Mouse (Mus musculus) hindbrain, embryonic 16.5 days (tissue): ENCODE data around the gene Nemp1. TPM values are rescaled to one million over a fixed set of nuclear protein-coding genes. Genes with fewer than 3 reads are reported as not detected.

Experiments used
- ATAC-seq: fragments of 200-750 bp; cut with Nextera tagmentation; 2 replicates; pipeline ENCODE4 v1.8.0; 2017; ENCODE audit warnings: moderate TSS enrichment, moderate library complexity
- H3K27ac ChIP-seq: fragments of 300-500 bp; sonication (generic); 2 replicates; pipeline ENCODE4 v1.5.1; 2014; ENCODE audit warnings: low read depth, mild to moderate bottlenecking, control low read depth, low read length, moderate library complexity
- H3K27me3 ChIP-seq: fragments of 300-500 bp; sonication (generic); replicated peaks from 2 replicates; pipeline ENCODE4 v1.6.1; 2014; ENCODE audit warnings: low read length; ENCODE audit not compliant: control insufficient read depth, insufficient read depth
- H3K36me3 ChIP-seq: fragments of 300-500 bp; sonication (generic); 2 replicates; pipeline ENCODE4 v1.6.1; 2014; ENCODE audit warnings: mild to moderate bottlenecking, low read length, moderate library complexity, mixed read lengths; ENCODE audit not compliant: control insufficient read depth, insufficient read depth
- H3K4me1 ChIP-seq: fragments of 300-500 bp; sonication (generic); 2 replicates; pipeline ENCODE4 v1.6.1; 2014; ENCODE audit warnings: low read depth, low read length; ENCODE audit not compliant: control insufficient read depth, insufficient read depth
- H3K4me2 ChIP-seq: fragments of 300-500 bp; sonication (generic); 2 replicates; pipeline ENCODE4 v1.6.1; 2014; ENCODE audit warnings: mild to moderate bottlenecking, low read length, control low read depth, moderate library complexity
- H3K4me3 ChIP-seq: fragments of 300-500 bp; sonication (generic); 2 replicates; pipeline ENCODE4 v1.5.1; 2014; ENCODE audit warnings: mild to moderate bottlenecking, low read length, control low read depth, moderate library complexity
- H3K9ac ChIP-seq: fragments of 300-500 bp; sonication (generic); 2 replicates; pipeline ENCODE4 v1.6.1; 2014; ENCODE audit warnings: low read depth, mild to moderate bottlenecking, control low read depth, low read length, moderate library complexity
- H3K9me3 ChIP-seq: fragments of 300-500 bp; sonication (generic); 2 replicates; pipeline ENCODE4 v1.6.1; 2014; ENCODE audit warnings: mild to moderate bottlenecking, low read length, moderate library complexity; ENCODE audit not compliant: control insufficient read depth
- WGBS: fragments of 180-500 bp; shearing (Covaris S2); extraction: QIAGEN DNeasy Blood & Tissue Kit; methylation state at CpG from one replicate; pipeline ENCODE4 v1.1.7; 2014; 5-methylcytosine and 5-hydroxymethylcytosine counted together
- polyA plus RNA-seq: library from polyadenylated mRNA; unstranded; fragments of >200 nt; fragmentation: Nextera tagmentation; extraction: Ambion mirVana; gene quantifications from 2 replicates; pipeline ENCODE4 v1.2.1, GENCODE M21; 2015

The Nemp1 gene
- polyA plus RNA-seq, 1 experiment from 2014 or later = 3.9 TPM

DNA sequence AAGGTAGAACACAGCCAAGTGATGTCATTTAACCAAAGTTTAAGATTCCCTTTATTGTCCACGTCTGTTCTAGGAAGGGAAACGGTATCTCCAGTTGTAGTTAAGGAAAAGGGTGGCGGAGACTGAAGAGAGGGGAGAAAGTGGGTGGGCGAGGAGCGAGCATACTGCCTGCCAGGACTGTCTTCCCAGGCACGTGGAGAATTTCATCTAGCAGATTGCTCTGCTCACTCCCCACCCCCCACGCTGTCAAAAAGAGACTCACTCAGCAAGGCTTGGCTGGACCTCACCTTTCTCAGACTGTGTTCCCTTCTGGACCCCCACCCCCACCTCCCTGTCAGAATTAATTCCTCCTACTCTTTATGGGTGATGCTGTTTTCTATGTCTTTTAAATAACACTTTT is 2.5 kb downstream of the Nemp1 start:
- Histone ChIP-seq H3K9me3 (no peaks in the 10 kb centered on the region), H3K4me3 (no peak overlapping the region), H3K4me2 (no peak overlapping the region), H3K36me3 (no peaks in the 10 kb centered on the region), H3K9ac (no peak overlapping the region), H3K27me3 (peaks cover 19% of the 10 kb centered on the region), H3K27ac (no peak overlapping the region), H3K4me1 (peaks cover 15% of the 10 kb centered on the region; the same call in 1 of the 2 replicates)
- WGBS = 18% methylated on average over 7 of the region's 7 CpGs
- ATAC-seq = no peak

- Histone ChIP-seq H3K4me1 (peaks cover 15% of the 10 kb centered on the region; the same call in 1 of the 2 replicates), H3K36me3 (no peaks in the 10 kb centered on the region), H3K9me3 (no peaks in the 10 kb centered on the region), H3K4me2 (no peak overlapping the region), H3K27ac (no peak overlapping the region), H3K27me3 (peaks cover 9% of the 10 kb centered on the region), H3K9ac (no peak overlapping the region), H3K4me3 (no peak overlapping the region)
- 95% methylated on average over 2 of the region's 2 CpGs for WGBS
- no peak for ATAC-seq
These were observed 3.5 kb downstream of the Nemp1 start for GRCm38 (mm10) chr10:127670185-127670584.

DNA sequence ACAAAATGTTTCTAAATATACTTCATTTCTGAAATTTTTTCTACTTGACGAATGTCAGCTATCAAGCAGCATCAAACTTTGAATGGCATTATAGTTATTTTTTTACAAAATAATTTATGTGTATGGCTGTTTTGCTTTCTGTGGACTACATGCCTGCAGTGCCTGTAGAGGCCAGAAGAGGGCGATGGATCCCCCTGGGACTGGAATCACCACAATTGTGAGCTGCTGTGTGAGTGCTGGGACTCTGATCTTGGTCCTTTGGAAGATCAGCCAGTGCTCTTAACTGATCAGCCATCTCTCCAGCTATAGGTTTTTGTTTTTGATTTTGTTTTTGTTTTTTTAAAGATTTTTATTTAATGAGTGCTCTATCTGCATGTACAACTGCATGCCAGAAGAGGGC is 4.6 kb downstream of the Nemp1 start:
- H3K9me3 ChIP-seq = no peaks in the 10 kb centered on the region
- H3K4me2 ChIP-seq = no peak overlapping the region
- H3K4me1 ChIP-seq = peaks cover 13% of the 10 kb centered on the region; the same call in 1 of the 2 replicates
- no peak overlapping the region for H3K9ac ChIP-seq
- H3K4me3 ChIP-seq = no peak overlapping the region
- peaks cover 4% of the 10 kb centered on the region for H3K27me3 ChIP-seq
- no peak for ATAC-seq
- no peak overlapping the region for H3K27ac ChIP-seq
- WGBS = 43% methylated on average over 2 of the region's 2 CpGs
- H3K36me3 ChIP-seq = no peaks in the 10 kb centered on the region

GRCm38 (mm10) chr10:127674046-127674655 is 7.5 kb downstream of the Nemp1 start:
- no peak overlapping the region for H3K4me3 ChIP-seq
- WGBS = 89% methylated on average over 6 of the region's 6 CpGs
- no peak overlapping the region for H3K27ac ChIP-seq
- no peaks in the 10 kb centered on the region for H3K27me3 ChIP-seq
- no peaks in the 10 kb centered on the region for H3K36me3 ChIP-seq
- no peak for ATAC-seq
- no peak overlapping the region for H3K4me2 ChIP-seq
- no peaks in the 10 kb centered on the region for H3K9me3 ChIP-seq
- peaks cover 9% of the 10 kb centered on the region for H3K4me1 ChIP-seq
- H3K9ac ChIP-seq = no peak overlapping the region

DNA sequence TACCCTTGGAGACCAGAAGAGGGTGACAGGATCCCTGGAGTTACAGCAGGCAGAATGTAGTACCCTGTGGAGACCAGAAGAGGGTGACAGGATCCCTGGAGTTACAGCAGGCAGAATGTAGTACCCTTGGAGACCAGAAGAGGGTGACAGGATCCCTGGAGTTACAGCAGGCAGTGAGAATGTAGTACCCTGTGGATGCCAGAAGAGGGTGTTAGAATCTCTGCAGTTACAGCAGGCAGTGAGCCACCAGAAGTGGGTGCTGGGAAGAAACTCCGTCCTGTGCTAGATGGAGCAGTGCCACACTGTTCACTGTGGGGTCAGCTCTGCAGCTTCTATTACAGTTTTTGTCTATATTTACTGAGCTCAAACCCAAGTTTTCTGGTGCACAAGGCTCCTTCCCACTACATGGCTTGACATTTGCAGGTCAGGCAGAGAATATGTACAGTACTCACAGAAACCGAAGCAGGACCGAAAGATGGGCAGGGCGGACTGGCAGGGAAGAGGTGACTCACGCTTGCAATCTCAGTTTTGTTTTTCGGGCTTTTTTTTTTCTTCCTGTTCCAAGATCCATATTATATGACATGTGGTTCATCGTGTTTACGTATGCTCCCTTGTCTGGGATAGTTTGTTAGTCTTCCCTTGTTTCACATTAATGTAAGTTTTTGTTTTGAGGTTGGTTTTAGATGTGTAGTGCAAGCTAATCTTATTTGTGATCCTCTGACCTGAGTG is 8.3 kb downstream of the Nemp1 start:
- Histone ChIP-seq H3K27me3 (no peaks in the 10 kb centered on the region), H3K36me3 (no peaks in the 10 kb centered on the region), H3K4me1 (peaks cover 9% of the 10 kb centered on the region), H3K27ac (no peak overlapping the region), H3K9ac (no peak overlapping the region), H3K4me3 (no peak overlapping the region), H3K4me2 (no peak overlapping the region), H3K9me3 (no peaks in the 10 kb centered on the region)
- ATAC-seq = no peak
- WGBS = 85% methylated on average over 8 of the region's 8 CpGs

DNA sequence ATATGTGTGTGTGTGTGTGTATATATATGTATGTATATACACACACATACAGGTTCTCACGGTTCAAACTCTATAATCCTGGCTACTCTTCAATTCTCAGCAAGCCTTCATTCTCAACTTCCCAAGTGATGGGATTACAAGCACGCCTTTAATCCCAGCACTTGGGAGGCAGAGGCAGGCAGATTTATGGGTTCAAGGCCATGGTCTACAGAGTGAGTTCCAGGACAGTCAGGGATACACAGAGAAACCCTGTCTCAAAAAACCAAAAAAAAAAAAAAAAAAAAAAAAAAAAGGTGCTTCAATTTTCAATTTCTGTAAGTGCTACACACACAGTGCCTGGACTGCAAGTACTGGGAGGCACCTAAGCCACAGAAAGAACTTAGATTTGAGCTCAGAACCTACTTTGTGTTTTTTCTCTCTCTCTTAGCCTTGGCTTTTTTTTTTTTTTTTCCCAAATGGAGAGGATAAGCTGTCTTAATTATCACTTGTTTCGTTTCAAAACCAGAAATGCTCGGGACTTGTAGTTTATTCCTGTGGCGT is 9.2 kb downstream of the Nemp1 start:
- ATAC-seq = no peak
- 56% methylated on average over 5 of the region's 5 CpGs for WGBS
- H3K9ac ChIP-seq = peak overlapping the region; percentile 57

DNA sequence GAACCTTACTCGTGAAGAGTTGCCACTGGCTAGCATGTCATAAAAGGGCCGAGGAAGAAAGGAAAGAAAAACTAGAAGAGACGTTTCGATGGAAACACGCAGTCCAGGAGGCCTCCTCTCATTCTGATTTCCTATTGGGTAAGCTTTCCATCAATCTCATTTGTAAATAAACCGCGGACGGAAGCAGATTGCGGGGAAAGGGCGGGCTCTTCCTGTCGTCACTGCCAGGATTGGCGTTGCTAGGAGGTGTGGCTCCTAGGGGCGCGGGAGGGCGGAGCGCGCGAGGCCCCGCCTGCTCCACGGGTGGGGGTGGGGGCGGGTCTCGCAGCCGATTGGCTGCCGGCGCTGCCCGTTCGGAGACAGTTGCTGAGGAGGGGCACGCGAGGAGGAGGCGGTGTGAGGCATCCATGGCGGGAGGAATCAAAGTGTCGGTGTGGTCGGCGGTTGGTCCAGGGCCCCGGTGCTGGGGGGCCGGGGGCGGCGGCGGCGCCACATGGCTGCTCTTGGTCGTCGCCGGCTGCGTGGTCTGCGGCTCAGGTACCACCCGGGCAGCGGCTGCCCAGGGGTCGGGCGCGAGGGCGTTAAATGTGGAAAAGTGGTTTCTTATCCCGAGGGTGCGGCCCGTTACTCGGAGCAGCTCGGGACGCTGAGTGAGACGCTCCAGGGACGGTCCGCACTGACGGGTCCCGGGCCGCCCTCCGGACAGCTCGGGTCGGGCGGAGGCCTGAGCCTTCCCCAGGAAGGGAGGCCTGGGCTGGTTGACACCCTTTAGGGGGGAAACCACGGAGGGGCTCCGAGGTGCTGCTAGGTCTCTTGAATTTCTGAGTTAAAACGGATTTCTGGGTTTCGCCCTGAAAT is 10.2 kb downstream of the Nemp1 start:
- no peaks in the 10 kb centered on the region for H3K36me3 ChIP-seq
- peak; percentile 98 for ATAC-seq
- peak overlapping the region; percentile 68 for H3K27ac ChIP-seq
- H3K4me2 ChIP-seq = peak overlapping the region; percentile 100
- peaks cover 9% of the 10 kb centered on the region for H3K4me1 ChIP-seq
- peak overlapping the region; percentile 61 for H3K9ac ChIP-seq
- H3K9me3 ChIP-seq = no peaks in the 10 kb centered on the region
- under 1% methylated on average over 62 of the region's 71 CpGs for WGBS
- no peaks in the 10 kb centered on the region for H3K27me3 ChIP-seq
- peak overlapping the region; percentile 52 for H3K4me3 ChIP-seq

More for the DNA sequence above, 9.2 kb downstream of the Nemp1 start:
- Histone ChIP-seq H3K27me3 (no peaks in the 10 kb centered on the region), H3K27ac (no peak overlapping the region; the same call in 1 of the 2 replicates), H3K4me1 (peaks cover 9% of the 10 kb centered on the region), H3K4me3 (peak overlapping the region; percentile 52), H3K9me3 (no peaks in the 10 kb centered on the region), H3K36me3 (no peaks in the 10 kb centered on the region), H3K4me2 (peak overlapping the region; percentile 71)

GRCm38 (mm10) chr10:127677591-127678336 is 11.1 kb downstream of the Nemp1 start:
- no peaks in the 10 kb centered on the region for H3K9me3 ChIP-seq
- H3K27ac ChIP-seq = no peak overlapping the region
- WGBS = 12% methylated on average over 14 of the region's 14 CpGs
- peak overlapping the region; percentile 52 for H3K4me3 ChIP-seq
- no peak; the same call in 1 of the 2 replicates for ATAC-seq
- H3K4me1 ChIP-seq = peaks cover 9% of the 10 kb centered on the region
- H3K9ac ChIP-seq = peak overlapping the region; percentile 61
- H3K27me3 ChIP-seq = no peaks in the 10 kb centered on the region
- peak overlapping the region; percentile 100 for H3K4me2 ChIP-seq
- H3K36me3 ChIP-seq = no peaks in the 10 kb centered on the region
